Mouse (Mus musculus): ENCODE data around the gene Rdx. TPM values are rescaled to one million over a fixed set of nuclear protein-coding genes. Genes with fewer than 3 reads are reported as not detected.

Gene Rdx
- polyA plus RNA-seq, 1 experiment from 2014 or later, result 108 TPM

GRCm38 (mm10) chr9:52130348-52130747, 83.4 kb downstream of the Rdx start:
- H3K27ac ChIP-seq (replicated peaks), result no peak overlapping the region
- H3K9ac ChIP-seq (replicated peaks), result no peak overlapping the region
- 71% methylated on average over 4 of the region's 4 CpGs for WGBS
- no peaks in the 10 kb centered on the region for H3K27me3 ChIP-seq
- H3K36me3 ChIP-seq, result peaks cover 10% of the 10 kb centered on the region
- no peak overlapping the region for H3K4me3 ChIP-seq
- no peak overlapping the region for H3K4me2 ChIP-seq (replicated peaks)
- peaks cover 3% of the 10 kb centered on the region; the same call in 1 of the 2 replicates for H3K4me1 ChIP-seq
- no peaks in the 10 kb centered on the region for H3K9me3 ChIP-seq
- no peak for ATAC-seq (replicated peaks)

- Histone ChIP-seq H3K4me2 (replicated peaks) (no peak overlapping the region), H3K27ac (replicated peaks) (no peak overlapping the region), H3K4me3 (no peak overlapping the region), H3K27me3 (no peaks in the 10 kb centered on the region), H3K9me3 (no peaks in the 10 kb centered on the region), H3K4me1 (peaks cover 7% of the 10 kb centered on the region; the same call in 1 of the 2 replicates), H3K9ac (replicated peaks) (no peak overlapping the region), H3K36me3 (peaks cover 2% of the 10 kb centered on the region; the same call in 1 of the 2 replicates)
- WGBS, result 96% methylated on average over 2 of the region's 2 CpGs
- no peak for ATAC-seq (replicated peaks)
Measured at GRCm38 (mm10) chr9:52132771-52133170, 85.8 kb downstream of the Rdx start.

Small RNAs within 50 kb of the gene (microRNA-seq; reads per million reads assigned to microRNA genes)
- not detected for gene Gm27686
- gene Mir6244, result not detected

Other genes with a start within 250 kb of the Rdx start
- 44.4 and 44.9 TPM in 2 replicates for gene Fdx1, start 83.6 kb upstream of the Rdx start, polyA plus RNA-seq (2015; fragmentation: Nextera tagmentation; extraction: Ambion mirVana)
- gene Zc3h12c, start 121.4 kb downstream of the Rdx start, polyA plus RNA-seq (2015; fragmentation: Nextera tagmentation; extraction: Ambion mirVana), result 7.2 TPM in 2 replicates